Mouse (Mus musculus): Measurements from ENCODE around the gene Hddc2. TPM values are rescaled to one million over a fixed set of nuclear protein-coding genes. Genes with fewer than 3 reads are reported as not detected.

Gene Hddc2
- 4.5 and 8.2 TPM in 2 replicates for polyA plus RNA-seq (2012; rRNA removed; ENCODE audit: low replicate concordance)

DNA sequence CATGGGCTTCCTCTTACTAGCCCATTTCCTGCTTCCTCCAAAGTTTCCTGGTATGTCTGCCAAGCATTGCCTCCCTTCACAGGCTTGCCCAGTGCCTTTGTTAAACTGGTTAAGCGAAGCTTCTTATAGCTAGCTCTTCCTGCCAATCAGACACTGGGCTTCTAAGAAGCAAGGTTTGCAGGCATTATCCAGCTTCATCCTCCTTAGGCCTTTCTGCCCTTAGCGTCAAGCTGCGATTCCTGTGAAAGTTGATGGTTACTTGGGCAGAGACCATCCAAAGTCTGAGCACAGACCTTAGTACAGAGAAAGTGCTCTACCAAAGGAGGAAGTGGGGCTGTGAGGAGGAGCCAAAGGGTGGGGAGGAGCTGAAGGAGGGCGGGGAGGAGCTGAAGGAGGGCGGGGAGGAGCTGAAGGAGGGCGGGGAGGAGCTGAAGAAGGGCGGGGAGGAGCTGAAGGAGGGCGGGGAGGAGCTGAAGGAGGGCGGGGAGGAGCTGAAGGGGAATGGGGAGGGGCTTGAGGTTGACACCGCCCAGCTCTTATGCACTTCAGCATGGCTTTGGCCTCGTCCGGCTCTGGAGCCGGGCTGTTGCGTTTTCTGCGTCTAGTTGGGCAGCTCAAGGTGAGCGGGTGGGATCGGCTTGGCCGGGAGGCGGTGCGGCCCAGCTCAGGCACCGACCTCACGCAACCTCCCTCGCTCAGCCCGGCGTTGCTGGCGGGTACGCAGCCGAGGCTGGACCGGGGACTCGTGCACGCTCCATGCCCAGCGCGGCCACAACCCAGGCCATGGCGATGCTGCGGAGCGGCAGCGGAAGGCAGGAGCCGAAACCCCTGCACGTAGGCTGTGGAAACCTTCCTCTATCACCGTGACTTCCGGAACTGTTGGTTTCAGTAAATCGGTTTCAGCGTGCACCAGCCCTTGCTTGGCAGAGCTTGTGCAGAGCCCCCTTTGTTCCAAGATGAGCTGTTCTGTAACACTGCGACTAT is at the start of gene Hddc2:
Gene Hddc2 (plus strand): TSS at position 519 of the 984 bp plus-strand sequence.

Other genes with a start within 250 kb of the Hddc2 start
- 0.60 and 4.7 TPM in 2 replicates for gene Tpd52l1, start 132.6 kb downstream of the Hddc2 start, polyA plus RNA-seq (2012; rRNA removed; ENCODE audit: low replicate concordance)

Measured in mammary gland, adult 2 months (tissue).